Mouse (Mus musculus) heart, adult 2 months (tissue): ENCODE data around the gene Snx13. TPM values are rescaled to one million over a fixed set of nuclear protein-coding genes. Genes with fewer than 3 reads are reported as not detected.

Experiments used
- DNase-seq, 2 experiments: peaks; one replicate each; pipeline ENCODE4 v3.0.0; 2021
- H3K27ac ChIP-seq: fragments of 200-600 bp; 2 replicates; pipeline ENCODE4 v1.8.1; 2022
- H3K27me3 ChIP-seq: fragments of 200-500 bp; 2 replicates; pipeline ENCODE4 v1.6.1; 2012; ENCODE audit warnings: mild to moderate bottlenecking, low read length, inconsistent platforms, mixed read lengths; ENCODE audit not compliant: control insufficient read depth, insufficient read depth
- H3K36me3 ChIP-seq: fragments of 200-500 bp; 2 replicates; pipeline ENCODE4 v1.6.1; 2012; ENCODE audit warnings: low read length, inconsistent platforms; ENCODE audit not compliant: control insufficient read depth, insufficient read depth
- H3K4me1 ChIP-seq: fragments of 200-500 bp; 2 replicates; pipeline ENCODE4 v1.6.1; 2011; ENCODE audit warnings: low read length; ENCODE audit not compliant: control insufficient read depth, insufficient read depth
- H3K4me3 ChIP-seq: fragments of 200-600 bp; 2 replicates; pipeline ENCODE4 v1.8.1; 2022
- H3K79me2 ChIP-seq: fragments of 200-500 bp; replicated peaks from 2 replicates; pipeline ENCODE4 v1.6.1; 2012; ENCODE audit warnings: mild to moderate bottlenecking, inconsistent platforms, low read length, moderate library complexity, mixed read lengths; ENCODE audit not compliant: control insufficient read depth, insufficient read depth
- H3K9ac ChIP-seq: fragments of 200-500 bp; 2 replicates; pipeline ENCODE4 v1.6.1; 2012; ENCODE audit warnings: low read depth, mild to moderate bottlenecking, control low read depth, inconsistent platforms, low read length, mixed read lengths
- CTCF ChIP-seq: fragments of 200-600 bp; IDR thresholded peaks from 2 replicates; pipeline ENCODE4 v1.8.1; 2022; ENCODE audit warnings: antibody characterized with exemption, mild to moderate bottlenecking, moderate library complexity
- EP300 ChIP-seq: fragments of 200-500 bp; IDR thresholded peaks from 2 replicates; pipeline ENCODE4 v1.6.1; 2011; ENCODE audit warnings: low read depth, low read length, control low read depth; ENCODE audit not compliant: insufficient read depth
- POLR2A ChIP-seq: fragments of 200-500 bp; IDR thresholded peaks from 2 replicates; pipeline ENCODE4 v1.6.1; 2011; ENCODE audit warnings: mild to moderate bottlenecking, low read depth, low read length, control low read depth; ENCODE audit not compliant: insufficient read depth
- WGBS: fragments of 180-500 bp; shearing (Covaris S2); methylation state at CpG from one replicate; pipeline ENCODE4 v1.1.7; 2018; 5-methylcytosine and 5-hydroxymethylcytosine counted together
- intact Hi-C: fragments of 180-260 bp; cut with DNase I; formaldehyde crosslinking; loops from one replicate; pipeline ENCODE4 v1.15.1; 2025
- polyA plus RNA-seq: library from polyadenylated mRNA; depleted of rRNA; stranded (reverse); fragments of >200 nt; gene quantifications from 2 replicates; pipeline ENCODE4 v1.2.3, GENCODE M21; 2012
- total RNA-seq, 2 experiments: library from RNA; stranded (reverse); gene quantifications; 2 replicates each; pipeline ENCODE4 v1.2.3; 2021

Snx13 gene
- total and polyA plus RNA-seq, 3 experiments: 10.9 to 63.6 (median 54.5) TPM

GRCm38 (mm10) chr12:35157237-35157636, 110.3 kb downstream of the Snx13 start:
- DNase-seq: no peak
- 81% methylated on average over 4 of the region's 4 CpGs for WGBS
- Histone ChIP-seq H3K4me1 (no peaks in the 10 kb centered on the region), H3K27me3 (no peaks in the 10 kb centered on the region), H3K4me3 (no peak overlapping the region), H3K9ac (no peak overlapping the region), H3K27ac (no peak overlapping the region), H3K79me2 (no peaks in the 10 kb centered on the region), H3K36me3 (no peaks in the 10 kb centered on the region)
- intact Hi-C loops: no loop called here
- TF ChIP-seq POLR2A (no peak), EP300 (no peak), CTCF (no peak)

GRCm38 (mm10) chr12:35161690-35162089, 114.7 kb downstream of the Snx13 start:
- intact Hi-C loops: no loop called here
- WGBS: 57% methylated on average over 4 of the region's 4 CpGs
- H3K4me3 ChIP-seq: no peak overlapping the region
- H3K4me1 ChIP-seq: no peaks in the 10 kb centered on the region
- H3K27me3 ChIP-seq: no peaks in the 10 kb centered on the region
- DNase-seq: no peak
- TF ChIP-seq EP300 (no peak), CTCF (peak; percentile 46)
- H3K79me2 ChIP-seq: no peaks in the 10 kb centered on the region
- no peak overlapping the region for H3K9ac ChIP-seq
- H3K27ac ChIP-seq: no peak overlapping the region
- H3K36me3 ChIP-seq: no peaks in the 10 kb centered on the region

GRCm38 (mm10) chr12:35170275-35170674, 123.3 kb downstream of the Snx13 start:
- WGBS: 88% methylated on average over 4 of the region's 4 CpGs
- TF ChIP-seq CTCF (no peak), EP300 (no peak), POLR2A (no peak)
- Histone ChIP-seq H3K4me1 (no peaks in the 10 kb centered on the region), H3K79me2 (no peaks in the 10 kb centered on the region), H3K9ac (no peak overlapping the region), H3K4me3 (no peak overlapping the region), H3K36me3 (no peaks in the 10 kb centered on the region), H3K27ac (no peak overlapping the region), H3K27me3 (no peaks in the 10 kb centered on the region)
- no peak for DNase-seq
- intact Hi-C loops: no loop called here

GRCm38 (mm10) chr12:35175938-35176337, 129.0 kb downstream of the Snx13 start:
- Histone ChIP-seq H3K4me3 (no peak overlapping the region), H3K79me2 (no peaks in the 10 kb centered on the region), H3K4me1 (no peaks in the 10 kb centered on the region), H3K36me3 (no peaks in the 10 kb centered on the region), H3K9ac (no peak overlapping the region), H3K27me3 (no peaks in the 10 kb centered on the region), H3K27ac (no peak overlapping the region)
- intact Hi-C loops: no loop called here
- no peak for TF ChIP-seq EP300
- TF ChIP-seq CTCF: no peak
- TF ChIP-seq POLR2A: no peak
- no peak for DNase-seq
- 34% methylated on average over 8 of the region's 8 CpGs for WGBS

- TF ChIP-seq EP300 (no peak), POLR2A (no peak), CTCF (no peak)
- no peak for DNase-seq
- 77% methylated on average over 3 of the region's 3 CpGs for WGBS
Measured at GRCm38 (mm10) chr12:35176628-35177027, 129.6 kb downstream of the Snx13 start.

GRCm38 (mm10) chr12:35182675-35183074, 135.7 kb downstream of the Snx13 start:
- intact Hi-C loops: loop anchor here (1.0 to 10.0 kb wide), 4 partner anchors 518 to 1794 kb away; no protein-coding TSS in a partner anchor
- no peaks in the 10 kb centered on the region for H3K36me3 ChIP-seq
- no peak overlapping the region for H3K9ac ChIP-seq
- no peaks in the 10 kb centered on the region for H3K4me1 ChIP-seq
- no peaks in the 10 kb centered on the region for H3K27me3 ChIP-seq
- 10% methylated on average over 3 of the region's 3 CpGs for WGBS
- peak; percentile 62 to 83 for DNase-seq
- 0 out of 2 replicates have a peak, but pooled peaks have one; percentile 65 for TF ChIP-seq EP300
- TF ChIP-seq POLR2A: no peak
- peak; percentile 92 for TF ChIP-seq CTCF
- no peak overlapping the region for H3K4me3 ChIP-seq
- no peak overlapping the region for H3K27ac ChIP-seq
- H3K79me2 ChIP-seq: no peaks in the 10 kb centered on the region

More at GRCm38 (mm10) chr12:35176628-35177027, 129.6 kb downstream of the Snx13 start:
- intact Hi-C loops: no loop called here
- no peaks in the 10 kb centered on the region for H3K4me1 ChIP-seq
- H3K4me3 ChIP-seq: no peak overlapping the region
- no peaks in the 10 kb centered on the region for H3K36me3 ChIP-seq
- H3K27ac ChIP-seq: no peak overlapping the region
- H3K9ac ChIP-seq: no peak overlapping the region
- H3K79me2 ChIP-seq: no peaks in the 10 kb centered on the region
- no peaks in the 10 kb centered on the region for H3K27me3 ChIP-seq
